Mouse (Mus musculus) heart, adult 2 months (tissue): ENCODE data around the gene Pax7. TPM values are rescaled to one million over a fixed set of nuclear protein-coding genes. Genes with fewer than 3 reads are reported as not detected.

Experiments used
- DNase-seq, 2 experiments: peaks; one replicate each; pipeline ENCODE4 v3.0.0; 2021
- H3K27ac ChIP-seq: fragments of 200-600 bp; 2 replicates; pipeline ENCODE4 v1.8.1; 2022
- H3K27me3 ChIP-seq: fragments of 200-500 bp; 2 replicates; pipeline ENCODE4 v1.6.1; 2012; ENCODE audit warnings: mild to moderate bottlenecking, low read length, inconsistent platforms, mixed read lengths; ENCODE audit not compliant: control insufficient read depth, insufficient read depth
- H3K36me3 ChIP-seq: fragments of 200-500 bp; 2 replicates; pipeline ENCODE4 v1.6.1; 2012; ENCODE audit warnings: low read length, inconsistent platforms; ENCODE audit not compliant: control insufficient read depth, insufficient read depth
- H3K4me1 ChIP-seq: fragments of 200-500 bp; 2 replicates; pipeline ENCODE4 v1.6.1; 2011; ENCODE audit warnings: low read length; ENCODE audit not compliant: control insufficient read depth, insufficient read depth
- H3K4me3 ChIP-seq: fragments of 200-600 bp; 2 replicates; pipeline ENCODE4 v1.8.1; 2022
- H3K79me2 ChIP-seq: fragments of 200-500 bp; replicated peaks from 2 replicates; pipeline ENCODE4 v1.6.1; 2012; ENCODE audit warnings: mild to moderate bottlenecking, inconsistent platforms, low read length, moderate library complexity, mixed read lengths; ENCODE audit not compliant: control insufficient read depth, insufficient read depth
- H3K9ac ChIP-seq: fragments of 200-500 bp; 2 replicates; pipeline ENCODE4 v1.6.1; 2012; ENCODE audit warnings: low read depth, mild to moderate bottlenecking, control low read depth, inconsistent platforms, low read length, mixed read lengths
- CTCF ChIP-seq: fragments of 200-600 bp; IDR thresholded peaks from 2 replicates; pipeline ENCODE4 v1.8.1; 2022; ENCODE audit warnings: antibody characterized with exemption, mild to moderate bottlenecking, moderate library complexity
- EP300 ChIP-seq: fragments of 200-500 bp; IDR thresholded peaks from 2 replicates; pipeline ENCODE4 v1.6.1; 2011; ENCODE audit warnings: low read depth, low read length, control low read depth; ENCODE audit not compliant: insufficient read depth
- POLR2A ChIP-seq: fragments of 200-500 bp; IDR thresholded peaks from 2 replicates; pipeline ENCODE4 v1.6.1; 2011; ENCODE audit warnings: mild to moderate bottlenecking, low read depth, low read length, control low read depth; ENCODE audit not compliant: insufficient read depth
- WGBS: fragments of 180-500 bp; shearing (Covaris S2); methylation state at CpG from one replicate; pipeline ENCODE4 v1.1.7; 2018; 5-methylcytosine and 5-hydroxymethylcytosine counted together
- intact Hi-C: fragments of 180-260 bp; cut with DNase I; formaldehyde crosslinking; loops from one replicate; pipeline ENCODE4 v1.15.1; 2025
- polyA plus RNA-seq: library from polyadenylated mRNA; depleted of rRNA; stranded (reverse); fragments of >200 nt; gene quantifications from 2 replicates; pipeline ENCODE4 v1.2.3, GENCODE M21; 2012
- total RNA-seq, 2 experiments: library from RNA; stranded (reverse); gene quantifications; 2 replicates each; pipeline ENCODE4 v1.2.3; 2021

Gene Pax7
- total and polyA plus RNA-seq, 3 experiments, result not detected

DNA sequence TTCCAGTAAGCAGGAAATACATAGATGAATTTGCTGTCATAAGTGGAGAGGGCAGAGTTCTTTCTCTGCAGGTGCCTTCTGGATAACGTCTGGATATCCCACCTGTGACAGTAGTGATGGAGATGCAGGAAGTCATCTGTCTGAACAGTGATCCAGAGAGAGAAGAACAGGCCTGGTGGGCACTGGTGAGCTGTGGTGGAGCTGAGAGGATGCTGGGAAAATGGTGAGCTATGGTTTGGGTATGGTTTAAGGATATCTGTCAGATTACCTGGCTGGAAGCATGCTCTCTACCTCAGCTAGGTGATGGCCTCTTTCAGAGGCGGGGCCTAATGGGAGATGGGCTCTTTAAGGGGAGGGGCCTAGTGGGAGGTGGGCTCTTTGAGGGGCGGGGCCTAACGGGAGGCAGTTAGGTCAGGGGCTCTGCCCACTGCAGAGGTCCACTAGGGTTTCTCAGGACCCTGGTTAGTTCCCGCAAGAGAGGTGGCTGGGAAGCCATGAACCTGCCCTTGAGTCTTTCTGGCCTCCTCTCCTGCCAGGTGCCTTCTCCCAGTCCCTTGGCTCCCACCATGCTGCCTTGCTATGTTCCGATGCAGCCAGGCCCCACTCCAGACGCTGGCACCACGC is 17.3 kb upstream of the Pax7 start:
- no peak overlapping the region for H3K9ac ChIP-seq
- no peak for DNase-seq
- H3K4me3 ChIP-seq, result no peak overlapping the region
- no peaks in the 10 kb centered on the region for H3K4me1 ChIP-seq
- H3K27me3 ChIP-seq, result peaks cover 21% of the 10 kb centered on the region
- no peak overlapping the region for H3K27ac ChIP-seq
- TF ChIP-seq CTCF, result no peak
- TF ChIP-seq POLR2A, result no peak
- no peak for TF ChIP-seq EP300
- intact Hi-C loops, result no loop called here
- H3K79me2 ChIP-seq, result no peaks in the 10 kb centered on the region
- no peaks in the 10 kb centered on the region for H3K36me3 ChIP-seq
- 11% methylated on average over 8 of the region's 8 CpGs for WGBS

DNA sequence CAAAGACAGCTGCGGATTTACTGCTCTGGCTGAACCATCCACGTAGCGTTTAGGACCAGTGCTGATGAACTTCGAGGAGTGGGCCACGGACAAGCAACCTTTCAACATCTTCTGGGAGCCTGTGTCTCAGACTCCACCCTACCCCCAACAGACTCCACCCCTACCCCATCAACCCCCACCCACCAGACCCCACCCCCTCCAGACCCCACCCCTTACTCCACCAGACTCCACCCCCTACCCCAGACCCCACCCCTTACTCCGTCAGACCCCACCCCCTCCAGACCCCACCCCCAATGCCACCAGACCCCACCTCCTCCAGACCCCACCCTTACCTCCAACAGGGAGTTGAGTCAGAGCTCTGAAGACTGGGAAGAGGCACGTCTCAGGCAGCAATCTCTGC is 10.1 kb upstream of the Pax7 start:
- TF ChIP-seq POLR2A (no peak), EP300 (no peak), CTCF (no peak)
- Histone ChIP-seq H3K27me3 (peaks cover 5% of the 10 kb centered on the region; the same call in 1 of the 2 replicates), H3K36me3 (no peaks in the 10 kb centered on the region), H3K4me1 (no peaks in the 10 kb centered on the region), H3K9ac (no peak overlapping the region), H3K27ac (no peak overlapping the region), H3K79me2 (no peaks in the 10 kb centered on the region), H3K4me3 (no peak overlapping the region)
- intact Hi-C loops, result no loop called here
- WGBS, result 18% methylated on average over 7 of the region's 7 CpGs
- no peak for DNase-seq

DNA sequence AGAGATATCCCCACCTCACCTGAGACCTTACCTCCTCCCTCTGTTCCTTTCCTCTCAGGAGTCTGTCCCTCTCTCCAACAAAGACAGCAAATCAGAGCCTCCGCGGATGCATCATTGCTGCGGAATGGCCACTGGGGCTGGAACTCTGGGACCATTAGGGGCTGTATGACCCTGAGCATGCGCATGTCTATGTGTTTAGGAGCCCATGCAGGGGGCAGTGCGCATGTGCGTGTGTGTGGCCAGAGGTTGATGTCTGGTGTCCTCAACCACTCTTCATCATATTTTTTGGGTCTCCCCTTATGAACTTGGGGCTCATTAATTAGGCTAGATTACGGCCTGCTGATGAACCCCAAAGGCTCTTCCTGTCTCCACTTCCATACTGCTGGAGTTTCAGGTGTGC is 9.6 kb upstream of the Pax7 start:
- Histone ChIP-seq H3K27me3 (peaks cover 5% of the 10 kb centered on the region; the same call in 1 of the 2 replicates), H3K36me3 (no peaks in the 10 kb centered on the region), H3K9ac (no peak overlapping the region), H3K4me3 (no peak overlapping the region), H3K79me2 (no peaks in the 10 kb centered on the region), H3K4me1 (no peaks in the 10 kb centered on the region), H3K27ac (no peak overlapping the region)
- intact Hi-C loops, result no loop called here
- DNase-seq, result no peak
- WGBS, result 69% methylated on average over 7 of the region's 7 CpGs
- TF ChIP-seq CTCF (no peak), POLR2A (no peak)

DNA sequence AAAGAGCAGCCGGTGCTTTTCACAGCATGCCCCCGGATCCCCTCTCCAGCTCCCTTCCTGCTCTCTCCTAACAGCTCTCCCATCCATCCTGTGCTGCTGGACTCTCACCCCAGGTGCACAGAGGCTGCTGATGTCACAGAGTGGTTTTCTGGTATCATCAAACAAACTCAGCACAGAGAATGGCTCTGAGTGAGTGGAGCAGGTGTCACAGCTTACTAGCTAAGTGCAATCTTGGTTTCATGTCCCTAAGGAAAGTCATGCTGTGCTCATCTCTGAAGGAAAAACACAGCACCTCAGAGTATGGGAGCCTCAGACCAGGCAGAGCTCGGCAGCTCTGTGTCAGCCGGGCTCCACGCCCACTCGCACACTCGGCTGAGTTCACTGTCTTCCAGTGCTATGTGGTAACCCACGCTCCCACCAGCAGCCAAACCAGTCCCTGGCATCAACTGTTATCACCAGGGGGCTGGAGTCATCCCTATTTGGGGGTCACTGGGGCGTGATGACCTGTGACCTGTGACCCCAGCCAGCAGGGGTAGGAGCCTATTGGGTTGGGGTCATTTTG is 7.7 kb upstream of the Pax7 start:
- H3K4me3 ChIP-seq, result no peak overlapping the region
- H3K27me3 ChIP-seq, result peaks cover 5% of the 10 kb centered on the region
- no peak overlapping the region for H3K9ac ChIP-seq
- no peak overlapping the region for H3K27ac ChIP-seq
- intact Hi-C loops, result no loop called here
- no peaks in the 10 kb centered on the region for H3K4me1 ChIP-seq
- no peak for DNase-seq
- H3K36me3 ChIP-seq, result no peaks in the 10 kb centered on the region
- no peak for TF ChIP-seq POLR2A
- TF ChIP-seq CTCF, result no peak
- TF ChIP-seq EP300, result no peak
- H3K79me2 ChIP-seq, result no peaks in the 10 kb centered on the region
- 69% methylated on average over 9 of the region's 9 CpGs for whole genome bisulfite sequencing

DNA sequence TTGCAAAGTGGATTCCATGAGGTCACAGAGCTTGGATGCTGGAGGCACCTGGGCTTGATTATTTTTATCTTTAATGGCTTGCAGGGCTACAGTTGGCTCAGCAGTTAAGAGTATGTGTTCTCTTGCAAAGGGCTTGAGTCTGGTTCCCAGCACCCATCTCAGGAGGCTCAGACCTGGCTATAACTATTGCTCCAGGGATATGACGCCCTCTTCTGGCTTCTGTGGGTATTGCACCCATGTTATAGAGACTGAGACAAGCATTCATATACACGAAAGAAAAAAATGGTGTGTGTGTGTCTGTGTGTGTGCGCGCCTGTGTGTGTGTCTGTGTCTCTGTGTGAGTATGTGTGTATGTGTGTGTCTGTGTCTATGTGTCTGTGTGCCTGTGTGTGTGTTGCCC is 7.1 kb upstream of the Pax7 start:
- 66% methylated on average over 4 of the region's 4 CpGs for WGBS
- no peak overlapping the region for H3K9ac ChIP-seq
- H3K79me2 ChIP-seq, result no peaks in the 10 kb centered on the region
- DNase-seq, result no peak
- intact Hi-C loops, result no loop called here
- TF ChIP-seq CTCF (no peak), EP300 (no peak), POLR2A (no peak)
- H3K4me1 ChIP-seq, result no peaks in the 10 kb centered on the region
- H3K4me3 ChIP-seq, result no peak overlapping the region
- H3K36me3 ChIP-seq, result no peaks in the 10 kb centered on the region
- H3K27me3 ChIP-seq, result peaks cover 8% of the 10 kb centered on the region
- H3K27ac ChIP-seq, result no peak overlapping the region

DNA sequence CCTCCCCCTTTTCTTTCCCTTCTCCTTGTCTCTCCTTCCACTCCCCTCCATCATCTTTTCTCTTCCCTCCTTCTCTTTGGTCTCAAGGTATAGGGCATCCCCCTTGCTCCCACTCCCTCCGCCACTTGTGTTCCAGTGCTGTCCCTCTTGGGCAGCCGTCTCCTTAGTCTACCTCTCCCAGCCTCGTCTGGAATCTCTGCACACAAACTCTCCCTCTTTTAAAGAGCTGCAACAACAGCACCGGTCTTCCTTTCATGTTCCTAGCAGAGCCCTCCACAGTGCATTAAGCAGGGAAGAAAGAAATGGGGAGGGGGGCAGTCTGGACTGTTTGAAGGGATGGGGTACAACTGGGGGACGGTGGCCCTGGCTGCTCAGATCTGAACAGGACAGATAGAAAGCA is 3.4 kb upstream of the Pax7 start:
- H3K4me1 ChIP-seq, result no peaks in the 10 kb centered on the region
- H3K79me2 ChIP-seq, result no peaks in the 10 kb centered on the region
- H3K36me3 ChIP-seq, result no peaks in the 10 kb centered on the region
- no peak overlapping the region for H3K27ac ChIP-seq
- no peak for TF ChIP-seq POLR2A
- no peak for TF ChIP-seq EP300
- no peak for TF ChIP-seq CTCF
- intact Hi-C loops, result no loop called here
- H3K9ac ChIP-seq, result no peak overlapping the region
- WGBS, result 3% methylated on average over 5 of the region's 5 CpGs
- no peak for DNase-seq
- H3K27me3 ChIP-seq, result peaks cover 14% of the 10 kb centered on the region
- no peak overlapping the region for H3K4me3 ChIP-seq
